Comparison of ENCODE assay signal across 14 mouse cellular contexts in the genomic region with DNA sequence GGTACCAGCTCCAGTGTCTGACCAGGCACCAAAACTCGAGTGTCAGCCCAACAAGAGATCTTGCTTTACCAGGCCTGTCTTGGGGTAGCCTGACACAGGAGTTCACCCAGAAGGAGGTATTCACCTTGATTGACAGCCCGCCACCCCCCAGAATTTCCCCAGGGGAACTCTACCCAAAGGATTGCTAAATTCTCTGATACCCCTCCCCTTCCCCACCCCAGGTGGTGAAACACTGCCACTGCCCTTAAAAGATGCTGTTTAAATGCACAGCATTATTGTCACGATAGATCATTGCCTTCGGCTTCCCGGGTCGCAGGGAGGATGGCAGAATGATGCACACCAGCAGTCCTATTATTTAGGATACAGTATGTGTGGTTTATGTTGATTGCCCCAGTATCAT.
A peak's percentile ranks its signal among the peaks of the same experiment; 100 is the strongest.
DNase-seq lines count a peak whose midpoint lies in the region; ATAC-seq and TF ChIP-seq lines count a peak whose summit lies in the region.
"Had no signal": no experiment of that assay in that cellular context is flagged by ENCODE, and none has a peak within 500 bp of the region (broad histone marks: within the 10 kb centered on the region; RNA-seq: fewer than 3 reads in every experiment).

No protein-coding gene starts in this region.

- TF ChIP-seq CTCF in layer of hippocampus, adult 2 months (conservative IDR thresholded peaks at IDR 0.05), result peak; percentile 16
- peak; percentile 8 for TF ChIP-seq CTCF in midbrain, postnatal 0 days (IDR thresholded peaks at IDR 0.05)

- DNase-seq in layer of hippocampus, adult 2 months (ENCODE audit: low spot score in 2 of 2), result peak in 1 of 2 experiments; percentile 8
- DNase-seq in layer of hippocampus, adult 9-10 months (ENCODE audit: low spot score), result no peak
- DNase-seq in R1 (ENCODE audit: low read depth, low spot score), result peak; percentile 72
- no peak for DNase-seq in midbrain, postnatal 0 days (ENCODE audit: low spot score)
- no peak for DNase-seq in adrenal gland, adult 8-10 months
- DNase-seq in kidney, postnatal 14 days, result no peak
- DNase-seq in left cerebral cortex, postnatal 4 days, result no peak
- DNase-seq: cerebellum, adult 2 months; kidney, adult 2 months; liver, postnatal 0 days; thymus, adult 18-20 months had no signal

- H3K27me3 ChIP-seq in hindbrain, embryonic 12.5 days, result peaks cover 19% of the 10 kb centered on the region
- H3K27me3 ChIP-seq in midbrain, postnatal 0 days (ENCODE audit: insufficient read depth, low read length), result no peaks in the 10 kb centered on the region

- WGBS in hindbrain, embryonic 12.5 days, result 26% methylated on average over 6 of the region's 6 CpGs
- WGBS in midbrain, postnatal 0 days, result 23% methylated on average over 6 of the region's 6 CpGs

- H3K36me3 ChIP-seq in hindbrain, embryonic 12.5 days, result no peaks in the 10 kb centered on the region
- H3K36me3 ChIP-seq in midbrain, postnatal 0 days (ENCODE audit: insufficient read depth, low read length), result peaks cover 2% of the 10 kb centered on the region; the same call in 1 of the 2 replicates
- H3K36me3 ChIP-seq: heart, embryonic 13.5 days; limb, embryonic 15.5 days had no signal

- no peak for ATAC-seq in hindbrain, embryonic 12.5 days (ENCODE audit: low FRiP score)
- no peak for ATAC-seq in midbrain, postnatal 0 days (ENCODE audit: low FRiP score)
- ATAC-seq: liver, postnatal 0 days had no signal

- H3K4me2 ChIP-seq in hindbrain, embryonic 12.5 days (replicated peaks), result 0 out of 2 replicates have a peak overlapping the region, but pooled peaks have one; percentile 1
- H3K4me2 ChIP-seq in midbrain, postnatal 0 days (ENCODE audit: low read depth, low read length, poor library complexity, severe bottlenecking), result peak overlapping the region; percentile 13
- H3K4me2 ChIP-seq: heart, embryonic 13.5 days; limb, embryonic 15.5 days had no signal

- no peaks in the 10 kb centered on the region for H3K9me3 ChIP-seq in hindbrain, embryonic 12.5 days (replicated peaks)
- no peaks in the 10 kb centered on the region for H3K9me3 ChIP-seq in midbrain, postnatal 0 days (ENCODE audit: low read length)
- H3K9me3 ChIP-seq: heart, embryonic 13.5 days; limb, embryonic 15.5 days had no signal

- intact Hi-C loops in left cerebral cortex, postnatal 4 days (cut with DNase I), result loop anchor here (5.0 to 10.0 kb wide), 2 partner anchors 39 to 456 kb away; no protein-coding TSS in a partner anchor

- H3K4me3 ChIP-seq in layer of hippocampus, adult 2 months, result no peak overlapping the region; the same call in 1 of the 2 replicates
- H3K4me3 ChIP-seq in hindbrain, embryonic 12.5 days, result no peak overlapping the region
- no peak overlapping the region for H3K4me3 ChIP-seq in midbrain, postnatal 0 days (ENCODE audit: low read depth, low read length)
- H3K4me3 ChIP-seq: heart, embryonic 13.5 days; limb, embryonic 15.5 days had no signal

- peak overlapping the region; percentile 84 for H3K27ac ChIP-seq in layer of hippocampus, adult 2 months
- peak overlapping the region; percentile 92 for H3K27ac ChIP-seq in hindbrain, embryonic 12.5 days
- H3K27ac ChIP-seq in midbrain, postnatal 0 days (ENCODE audit: low read depth, low read length), result peak overlapping the region; percentile 100
- H3K27ac ChIP-seq: heart, embryonic 13.5 days; limb, embryonic 15.5 days had no signal

- H3K9ac ChIP-seq in hindbrain, embryonic 12.5 days, result no peak overlapping the region
- no peak overlapping the region for H3K9ac ChIP-seq in midbrain, postnatal 0 days (replicated peaks; ENCODE audit: low read length, poor library complexity, severe bottlenecking)
- H3K9ac ChIP-seq: heart, embryonic 13.5 days; limb, embryonic 15.5 days; liver, postnatal 0 days had no signal

- H3K4me1 ChIP-seq in hindbrain, embryonic 12.5 days, result peaks cover 42% of the 10 kb centered on the region
- peaks cover 13% of the 10 kb centered on the region; the same call in 1 of the 2 replicates for H3K4me1 ChIP-seq in midbrain, postnatal 0 days (ENCODE audit: insufficient read depth, low read length)
- H3K4me1 ChIP-seq: limb, embryonic 15.5 days had no signal
